Mouse (Mus musculus): ENCODE measurements around the gene Amh. TPM values are rescaled to one million over a fixed set of nuclear protein-coding genes. Genes with fewer than 3 reads are reported as not detected.

Amh gene
- polyA plus RNA-seq, 1 experiment: 0.62 TPM

- peak; percentile 59 for DNase-seq
- TF ChIP-seq POLR2A (IDR thresholded peaks at IDR 0.05; ENCODE audit: borderline replicate concordance, extremely low read depth, low read depth, low read length) (no peak), CTCF (IDR thresholded peaks at IDR 0.05; ENCODE audit: insufficient read depth, low read length) (no peak)
- Histone ChIP-seq H3K4me1 (ENCODE audit: control insufficient read depth, insufficient read depth, low read length) (no peaks in the 10 kb centered on the region; the same call in 1 of the 2 replicates), H3K4me3 (replicated peaks; ENCODE audit: extremely low read depth, low read depth, low read length) (no peak overlapping the region)
- 9% methylated on average over 9 of the region's 9 CpGs for WGBS
These were observed 26.1 kb downstream of the Amh start for GRCm38 (mm10) chr10:80831136-80831535.

- no peak for DNase-seq
- Histone ChIP-seq H3K4me1 (ENCODE audit: control insufficient read depth, insufficient read depth, low read length) (no peaks in the 10 kb centered on the region; the same call in 1 of the 2 replicates), H3K4me3 (replicated peaks; ENCODE audit: extremely low read depth, low read depth, low read length) (no peak overlapping the region)
- WGBS: 68% methylated on average over 7 of the region's 7 CpGs
- TF ChIP-seq POLR2A (IDR thresholded peaks at IDR 0.05; ENCODE audit: borderline replicate concordance, extremely low read depth, low read depth, low read length) (no peak), CTCF (IDR thresholded peaks at IDR 0.05; ENCODE audit: insufficient read depth, low read length) (no peak)
These were observed 27.8 kb downstream of the Amh start for GRCm38 (mm10) chr10:80832818-80833217.

GRCm38 (mm10) chr10:80835617-80836016 is 30.6 kb downstream of the Amh start:
- 57% methylated on average over 30 of the region's 30 CpGs for WGBS
- TF ChIP-seq POLR2A (IDR thresholded peaks at IDR 0.05; ENCODE audit: borderline replicate concordance, extremely low read depth, low read depth, low read length) (no peak), CTCF (IDR thresholded peaks at IDR 0.05; ENCODE audit: insufficient read depth, low read length) (no peak)
- no peak overlapping the region for H3K4me3 ChIP-seq (replicated peaks; ENCODE audit: extremely low read depth, low read depth, low read length)

GRCm38 (mm10) chr10:80836949-80837379 is 31.9 kb downstream of the Amh start:
- H3K4me3 ChIP-seq (replicated peaks; ENCODE audit: extremely low read depth, low read depth, low read length): no peak overlapping the region
- no peak for DNase-seq
- TF ChIP-seq CTCF (IDR thresholded peaks at IDR 0.05; ENCODE audit: insufficient read depth, low read length): no peak
- no peak for TF ChIP-seq POLR2A (IDR thresholded peaks at IDR 0.05; ENCODE audit: borderline replicate concordance, extremely low read depth, low read depth, low read length)
- 39% methylated on average over 7 of the region's 7 CpGs for WGBS
- no peaks in the 10 kb centered on the region for H3K4me1 ChIP-seq (ENCODE audit: control insufficient read depth, insufficient read depth, low read length)

More at GRCm38 (mm10) chr10:80835617-80836016, 30.6 kb downstream of the Amh start:
- no peaks in the 10 kb centered on the region; the same call in 1 of the 2 replicates for H3K4me1 ChIP-seq (ENCODE audit: control insufficient read depth, insufficient read depth, low read length)
- DNase-seq: no peak

GRCm38 (mm10) chr10:80837827-80838226 is 32.8 kb downstream of the Amh start:
- no peaks in the 10 kb centered on the region for H3K4me1 ChIP-seq (ENCODE audit: control insufficient read depth, insufficient read depth, low read length)
- no peak for DNase-seq
- H3K4me3 ChIP-seq (replicated peaks; ENCODE audit: extremely low read depth, low read depth, low read length): no peak overlapping the region
- TF ChIP-seq POLR2A (IDR thresholded peaks at IDR 0.05; ENCODE audit: borderline replicate concordance, extremely low read depth, low read depth, low read length) (no peak), CTCF (IDR thresholded peaks at IDR 0.05; ENCODE audit: insufficient read depth, low read length) (no peak)
- 16% methylated on average over 2 of the region's 2 CpGs for WGBS

- WGBS: 48% methylated on average over 2 of the region's 2 CpGs
- H3K4me1 ChIP-seq (ENCODE audit: control insufficient read depth, insufficient read depth, low read length): no peaks in the 10 kb centered on the region
- TF ChIP-seq POLR2A (IDR thresholded peaks at IDR 0.05; ENCODE audit: borderline replicate concordance, extremely low read depth, low read depth, low read length): no peak
- no peak for TF ChIP-seq CTCF (IDR thresholded peaks at IDR 0.05; ENCODE audit: insufficient read depth, low read length)
- H3K4me3 ChIP-seq (replicated peaks; ENCODE audit: extremely low read depth, low read depth, low read length): no peak overlapping the region
- DNase-seq: no peak
These were observed 33.4 kb downstream of the Amh start for GRCm38 (mm10) chr10:80838346-80838912.

GRCm38 (mm10) chr10:80839848-80840247 is 34.8 kb downstream of the Amh start:
- WGBS: 52% methylated on average over 6 of the region's 6 CpGs
- H3K4me1 ChIP-seq (ENCODE audit: control insufficient read depth, insufficient read depth, low read length): no peaks in the 10 kb centered on the region
- TF ChIP-seq POLR2A (IDR thresholded peaks at IDR 0.05; ENCODE audit: borderline replicate concordance, extremely low read depth, low read depth, low read length): no peak
- no peak for TF ChIP-seq CTCF (IDR thresholded peaks at IDR 0.05; ENCODE audit: insufficient read depth, low read length)
- DNase-seq: no peak
- H3K4me3 ChIP-seq (replicated peaks; ENCODE audit: extremely low read depth, low read depth, low read length): no peak overlapping the region

- TF ChIP-seq POLR2A (IDR thresholded peaks at IDR 0.05; ENCODE audit: borderline replicate concordance, extremely low read depth, low read depth, low read length) (no peak), CTCF (IDR thresholded peaks at IDR 0.05; ENCODE audit: insufficient read depth, low read length) (no peak)
- Histone ChIP-seq H3K4me1 (ENCODE audit: control insufficient read depth, insufficient read depth, low read length) (no peaks in the 10 kb centered on the region), H3K4me3 (replicated peaks; ENCODE audit: extremely low read depth, low read depth, low read length) (no peak overlapping the region)
- DNase-seq: no peak
- WGBS: 78% methylated on average over 2 of the region's 2 CpGs
These were observed 36.6 kb downstream of the Amh start for GRCm38 (mm10) chr10:80841685-80842084.

GRCm38 (mm10) chr10:80842334-80842733 is 37.3 kb downstream of the Amh start:
- no peaks in the 10 kb centered on the region for H3K4me1 ChIP-seq (ENCODE audit: control insufficient read depth, insufficient read depth, low read length)
- 81% methylated on average over 15 of the region's 15 CpGs for WGBS
- no peak overlapping the region for H3K4me3 ChIP-seq (replicated peaks; ENCODE audit: extremely low read depth, low read depth, low read length)
- DNase-seq: no peak
- TF ChIP-seq POLR2A (IDR thresholded peaks at IDR 0.05; ENCODE audit: borderline replicate concordance, extremely low read depth, low read depth, low read length): no peak
- no peak for TF ChIP-seq CTCF (IDR thresholded peaks at IDR 0.05; ENCODE audit: insufficient read depth, low read length)
